Mouse (Mus musculus) left cerebral cortex, adult 9 months (tissue): ENCODE measurements around the gene Mycbp2.

ENCODE experiments used
- DNase-seq, 2 experiments: peaks; one replicate each; pipeline ENCODE4 v3.0.0; 2022; ENCODE audit warnings: low spot score in 2 of 2

The Mycbp2 gene

DNA sequence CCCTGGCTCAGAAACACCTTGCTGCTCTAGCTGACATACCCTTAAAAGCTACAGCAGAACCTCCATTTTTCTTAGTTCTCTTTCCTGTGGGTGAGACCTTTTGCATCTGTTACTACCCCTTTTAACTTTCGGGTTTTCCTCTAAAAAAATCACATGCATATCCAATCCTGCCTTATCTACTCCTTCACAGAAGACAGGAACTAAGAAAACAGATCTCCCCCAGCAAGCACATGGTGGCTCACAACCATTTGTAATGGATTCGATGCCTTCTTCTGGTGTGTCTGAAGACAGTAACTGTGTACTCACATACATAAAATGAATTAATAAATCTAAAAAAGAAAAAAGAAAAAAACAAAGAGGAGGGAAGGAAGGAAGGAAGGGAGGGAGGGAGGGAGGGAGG is 87.9 kb downstream of the Mycbp2 start:
- DNase-seq: no peak

DNA sequence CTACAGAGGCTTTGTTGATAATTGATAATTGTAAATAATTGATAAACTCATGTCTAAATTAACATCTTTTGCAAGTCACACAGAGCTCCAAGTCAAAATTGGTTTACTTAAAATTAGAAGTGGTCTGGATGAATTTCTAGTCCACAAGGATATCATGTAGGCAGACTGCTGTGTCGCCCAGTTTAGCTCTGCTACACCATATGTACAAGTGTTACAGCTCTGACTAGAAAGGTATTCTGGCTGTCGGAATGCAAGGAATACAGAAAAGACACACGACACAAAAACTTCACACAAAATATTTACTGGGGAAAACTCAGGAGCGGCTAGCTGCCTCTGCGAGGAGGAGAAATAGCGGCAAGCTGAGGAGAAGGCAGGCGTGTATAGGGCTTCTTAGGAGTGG is 89.7 kb downstream of the Mycbp2 start:
- peak in 1 of 2 experiments; percentile 30 for DNase-seq

GRCm38 (mm10) chr14:103254311-103254710 is 92.3 kb downstream of the Mycbp2 start:
- no peak for DNase-seq

DNA sequence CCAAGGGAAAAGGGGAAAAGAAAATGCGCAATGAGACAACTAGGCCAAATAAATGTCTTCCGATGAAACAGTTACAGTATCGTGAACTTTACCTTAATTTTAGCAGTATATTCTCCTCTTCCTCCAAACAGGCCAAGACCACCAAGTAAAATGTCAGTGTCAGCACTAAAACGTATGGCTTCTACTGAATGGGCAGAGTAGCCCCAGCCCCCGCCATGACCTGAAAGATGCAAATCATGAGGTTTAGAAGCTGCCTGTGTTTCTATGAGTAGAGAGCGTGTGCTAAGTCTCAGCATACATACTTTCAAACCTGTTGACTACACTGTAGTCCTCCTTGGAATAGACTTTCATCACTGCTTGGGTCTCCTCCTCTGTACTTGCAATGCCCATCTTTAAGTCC is 104.6 kb downstream of the Mycbp2 start:
- no peak for DNase-seq

GRCm38 (mm10) chr14:103234770-103235169 is 111.8 kb downstream of the Mycbp2 start:
- DNase-seq: no peak

- DNase-seq: no peak
Observed at GRCm38 (mm10) chr14:103233640-103234593, 112.7 kb downstream of the Mycbp2 start.

DNA sequence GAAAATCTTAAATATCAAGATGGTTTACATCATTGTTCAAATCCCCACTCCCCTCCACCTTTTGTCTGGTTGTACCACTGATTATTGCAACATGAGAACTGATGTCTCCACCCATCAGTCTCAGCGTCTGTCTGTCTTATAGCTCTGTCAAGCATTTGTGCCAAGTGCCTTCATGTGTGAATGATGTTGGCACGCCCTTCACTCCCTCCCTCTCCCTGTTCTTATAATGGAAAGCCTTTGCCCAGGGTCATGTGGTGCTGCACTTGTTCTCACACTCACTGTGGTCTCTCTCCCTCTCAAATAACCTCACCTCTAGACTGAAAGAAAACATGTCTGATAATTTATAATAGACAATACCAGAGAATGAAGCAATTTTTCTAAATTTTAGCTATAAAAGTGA is 124.3 kb downstream of the Mycbp2 start:
- DNase-seq: no peak

- DNase-seq: no peak
Observed at GRCm38 (mm10) chr14:103221751-103222150, 124.9 kb downstream of the Mycbp2 start.

DNA sequence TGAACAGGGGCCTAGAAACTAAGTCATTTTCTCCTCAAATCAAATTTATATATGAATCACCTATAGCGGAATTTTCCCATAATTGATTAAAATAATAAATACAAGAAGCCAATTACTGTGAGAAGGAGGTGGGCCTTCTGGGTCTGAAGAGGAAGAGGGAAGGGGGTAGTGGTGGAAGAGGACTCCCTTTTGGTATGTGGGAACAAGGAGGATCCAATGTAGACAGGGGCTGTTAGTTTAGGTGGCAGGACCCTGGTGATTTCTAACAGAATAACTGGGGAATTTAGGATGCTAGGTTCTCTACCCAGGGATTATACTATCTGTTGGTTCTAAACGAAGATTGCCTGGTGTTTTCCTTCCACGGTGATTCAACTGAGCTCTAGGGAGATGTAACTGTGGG is 130.3 kb downstream of the Mycbp2 start:
- DNase-seq: no peak

DNA sequence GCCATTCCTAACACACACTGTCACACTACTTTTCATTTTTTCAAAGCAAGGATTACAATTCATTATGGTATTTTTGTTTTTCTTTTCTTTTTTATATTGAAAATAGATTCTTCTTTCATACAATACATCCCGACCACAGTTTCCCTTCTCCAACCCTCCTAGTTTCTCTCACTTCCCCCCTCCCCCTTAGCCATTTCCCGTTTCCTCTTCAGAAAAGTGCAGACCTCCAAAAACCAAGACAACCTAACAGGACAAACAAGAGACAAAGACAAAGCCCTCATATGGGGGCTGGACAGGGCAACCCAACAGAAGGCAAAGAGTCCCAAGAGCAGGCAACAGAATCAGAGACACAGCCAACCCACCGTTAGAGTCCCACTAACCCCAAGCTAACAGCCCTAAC is 160.0 kb downstream of the Mycbp2 start:
- no peak for DNase-seq

GRCm38 (mm10) chr14:103186076-103186475 is 160.5 kb downstream of the Mycbp2 start:
- DNase-seq: no peak

DNA sequence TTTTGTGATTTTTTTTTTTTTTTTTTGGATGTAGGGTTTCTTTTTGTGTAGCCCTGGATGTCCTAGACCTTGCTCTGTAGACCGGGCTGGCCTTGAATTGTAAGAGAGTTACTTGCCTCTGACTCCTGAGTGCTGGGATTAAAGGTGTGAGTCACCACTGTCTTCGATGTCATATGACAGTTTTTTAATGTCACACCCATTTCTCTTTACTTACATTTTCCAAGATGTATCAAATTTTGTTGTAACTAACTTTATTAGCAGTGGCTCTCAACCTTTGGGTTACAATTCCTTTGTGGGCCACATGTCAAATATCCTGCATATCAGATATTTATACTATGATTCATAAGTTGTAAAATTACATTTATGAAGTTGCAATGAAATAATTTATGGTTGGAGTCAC is 166.5 kb downstream of the Mycbp2 start:
- no peak for DNase-seq

- DNase-seq: peak; percentile 40 to 65
Observed at GRCm38 (mm10) chr14:103162923-103163322, 183.7 kb downstream of the Mycbp2 start.

- peak in 1 of 2 experiments; percentile 25 for DNase-seq
Observed at GRCm38 (mm10) chr14:103155685-103156084, 190.9 kb downstream of the Mycbp2 start.

DNA sequence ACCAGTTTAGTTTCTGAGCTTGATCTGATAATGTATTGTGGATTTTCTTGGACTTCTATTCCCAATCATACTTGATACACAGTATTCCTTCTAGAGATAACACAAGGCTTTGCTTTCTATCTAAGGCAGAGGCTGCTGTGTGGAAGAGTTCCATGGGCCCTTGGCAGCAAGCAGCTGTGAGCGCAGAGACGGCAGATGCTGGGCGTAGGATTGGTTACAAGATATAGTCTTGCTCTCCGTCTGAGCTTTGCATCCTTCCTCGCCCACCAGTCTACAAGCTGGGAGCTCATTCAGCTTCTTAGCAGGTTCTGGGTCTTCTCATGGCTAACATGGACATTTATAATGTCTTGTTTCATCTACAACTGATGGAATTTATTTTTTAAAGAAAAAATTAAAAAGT is 196.5 kb downstream of the Mycbp2 start:
- peak; percentile 58 to 81 for DNase-seq

GRCm38 (mm10) chr14:103131991-103132390 is 214.6 kb downstream of the Mycbp2 start:
- DNase-seq: no peak

DNA sequence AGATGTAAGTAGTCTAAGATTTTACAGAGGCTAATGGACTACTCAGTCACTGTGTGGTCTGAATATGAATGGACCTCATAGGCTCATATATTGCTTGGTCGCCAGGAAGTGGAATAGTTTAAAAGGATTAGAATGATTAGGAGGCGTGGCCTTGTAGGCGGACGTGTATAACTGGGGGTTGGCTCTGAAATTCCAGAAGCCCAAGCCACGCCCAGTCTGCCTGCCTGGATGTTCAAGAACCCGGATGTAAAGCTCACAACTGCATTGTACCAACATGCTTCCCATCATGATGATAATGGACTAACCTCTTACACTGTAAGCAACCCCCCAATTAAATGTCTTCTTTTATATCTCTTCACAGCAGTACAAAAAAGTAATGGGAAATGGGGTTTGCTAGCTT is 220.9 kb downstream of the Mycbp2 start:
- no peak for DNase-seq

DNA sequence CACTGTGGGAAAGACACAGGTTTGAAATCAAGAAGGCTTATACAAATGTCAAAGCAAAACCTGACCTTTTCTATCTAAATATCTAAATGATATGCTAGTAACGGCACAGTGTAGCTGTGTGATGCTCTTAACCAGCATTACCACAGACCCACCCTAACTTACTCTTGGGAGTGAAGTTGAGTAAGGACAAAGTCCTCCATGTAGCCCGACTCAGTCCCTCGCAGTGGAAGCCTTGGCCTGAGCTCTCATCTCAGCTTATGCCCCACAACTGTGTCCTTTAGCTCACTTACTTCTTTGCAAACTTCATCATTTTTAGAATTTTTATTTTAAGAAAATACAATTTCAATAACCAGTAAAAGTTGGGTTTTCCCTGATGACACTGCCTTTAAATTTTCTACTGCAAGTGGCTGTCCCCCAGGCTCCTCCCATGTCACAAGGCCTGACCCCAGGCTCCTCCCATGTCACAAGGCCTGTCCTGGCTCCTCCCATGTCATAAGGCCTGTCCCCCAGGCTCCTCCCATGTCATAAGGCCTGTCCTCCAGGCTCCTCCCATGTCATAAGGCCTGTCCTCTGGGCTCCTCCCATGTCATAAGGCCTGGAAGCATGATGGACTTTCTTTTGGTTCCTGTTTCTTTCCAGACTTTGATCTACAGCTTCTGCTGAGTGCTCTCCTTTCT is 231.5 kb downstream of the Mycbp2 start:
- DNase-seq: no peak

DNA sequence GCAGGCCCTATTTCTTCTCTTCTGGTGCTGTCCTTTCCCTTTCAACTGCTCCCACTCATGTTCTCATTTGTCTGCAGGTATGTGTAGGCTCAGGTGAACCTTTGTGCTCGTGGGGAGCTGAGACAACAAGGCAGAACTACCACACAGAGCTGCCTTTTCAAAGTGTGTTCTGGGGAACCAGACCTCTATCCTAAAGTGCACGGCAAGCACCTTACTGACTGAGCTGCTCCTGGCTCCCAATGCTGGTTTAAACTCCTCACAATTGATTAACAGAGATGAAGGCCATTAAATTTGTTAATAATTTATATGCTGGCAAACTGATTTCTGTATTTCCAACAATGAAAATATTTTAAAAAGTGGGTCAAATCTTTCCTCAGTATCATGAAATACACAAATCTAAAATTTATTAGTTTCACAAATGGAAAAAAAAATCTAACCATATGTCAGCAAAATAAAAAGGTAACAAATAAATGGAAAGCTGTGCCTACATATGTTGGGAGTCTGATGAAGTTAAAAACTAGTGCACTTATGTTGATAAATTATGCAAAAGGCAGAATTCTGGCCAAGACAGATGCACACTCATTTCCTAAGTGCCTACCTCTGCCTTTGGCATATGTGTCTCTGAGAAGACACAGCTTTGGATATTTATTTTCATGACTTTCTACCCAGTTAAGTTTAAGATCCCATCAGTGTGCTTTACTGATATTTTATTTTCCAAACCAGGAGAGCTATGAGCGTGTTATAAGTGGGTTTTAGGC is 233.8 kb downstream of the Mycbp2 start:
- no peak for DNase-seq

DNA sequence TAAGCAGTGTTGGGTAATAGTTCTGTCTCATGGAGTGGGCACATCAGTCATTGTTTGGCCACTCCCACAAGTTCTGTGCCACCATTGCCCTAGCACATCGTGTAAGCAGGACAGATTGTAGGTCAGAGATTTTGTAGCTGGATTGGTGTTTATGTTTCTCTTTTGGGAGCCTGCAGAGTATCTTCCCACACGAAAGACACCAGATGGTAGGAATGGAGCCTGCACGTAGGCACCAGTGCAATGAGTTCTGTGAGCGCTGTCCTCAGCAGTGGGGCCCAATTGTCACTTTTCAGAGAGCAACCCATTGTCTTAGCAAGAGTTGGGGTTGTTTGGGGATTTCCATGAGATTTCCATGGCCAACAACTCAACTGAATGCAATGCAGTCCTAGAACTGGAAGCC is 236.6 kb downstream of the Mycbp2 start:
- DNase-seq: peak in 1 of 2 experiments; percentile 58

- DNase-seq: no peak
Observed at GRCm38 (mm10) chr14:103106301-103106700, 240.3 kb downstream of the Mycbp2 start.

GRCm38 (mm10) chr14:103102731-103103335 is 243.8 kb downstream of the Mycbp2 start:
- DNase-seq: no peak
